Mouse (Mus musculus) embryonic facial prominence, embryonic 14.5 days (tissue): ENCODE measurements around the gene Ampd3. TPM values are rescaled to one million over a fixed set of nuclear protein-coding genes. Genes with fewer than 3 reads are reported as not detected.

Experiments
- ATAC-seq: fragments of 200-750 bp; cut with Nextera tagmentation; 2 replicates; pipeline ENCODE4 v1.8.0; 2017; ENCODE audit warnings: low read depth, moderate number of reproducible peaks, moderate TSS enrichment
- DNase-seq: peaks from one replicate; pipeline ENCODE4 v3.0.0-alpha.2; 2015; ENCODE audit warnings: low spot score
- H3K27ac ChIP-seq: fragments of 300-500 bp; sonication (generic); replicated peaks from 2 replicates; pipeline ENCODE4 v1.5.1; 2014; ENCODE audit warnings: low read depth, mild to moderate bottlenecking, low read length, moderate library complexity
- H3K27me3 ChIP-seq: fragments of 300-500 bp; sonication (generic); replicated peaks from 2 replicates; pipeline ENCODE4 v1.6.1; 2014; ENCODE audit warnings: low read length; ENCODE audit not compliant: control insufficient read depth, insufficient read depth
- H3K36me3 ChIP-seq: fragments of 300-500 bp; sonication (generic); 2 replicates; pipeline ENCODE4 v1.6.1; 2014; ENCODE audit warnings: low read length, mixed read lengths; ENCODE audit not compliant: control insufficient read depth, insufficient read depth
- H3K4me1 ChIP-seq: fragments of 300-500 bp; sonication (generic); 2 replicates; pipeline ENCODE4 v1.6.1; 2014; ENCODE audit warnings: antibody characterized with exemption, low read length; ENCODE audit not compliant: control insufficient read depth, insufficient read depth
- H3K4me2 ChIP-seq: fragments of 300-500 bp; sonication (generic); 2 replicates; pipeline ENCODE4 v1.6.1; 2014; ENCODE audit warnings: low read depth, mild to moderate bottlenecking, low read length, moderate library complexity, mixed read lengths
- H3K4me3 ChIP-seq: fragments of 300-500 bp; sonication (generic); 2 replicates; pipeline ENCODE4 v1.5.1; 2014; ENCODE audit warnings: low read depth, mild to moderate bottlenecking, low read length
- H3K9ac ChIP-seq: fragments of 300-500 bp; sonication (generic); 2 replicates; pipeline ENCODE4 v1.6.1; 2014; ENCODE audit warnings: low read depth, mild to moderate bottlenecking, low read length, moderate library complexity, mixed read lengths
- H3K9me3 ChIP-seq: fragments of 300-500 bp; sonication (generic); 2 replicates; pipeline ENCODE4 v1.6.1; 2016; ENCODE audit warnings: low read length; ENCODE audit not compliant: control insufficient read depth
- WGBS: fragments of 180-500 bp; shearing (Covaris S2); extraction: QIAGEN DNeasy Blood & Tissue Kit; methylation state at CpG from one replicate; pipeline ENCODE4 v1.1.7; 2014; 5-methylcytosine and 5-hydroxymethylcytosine counted together
- microRNA-seq: library from miRNA; unstranded; fragments of <30 nt; microRNA quantifications from one replicate; pipeline ENCODE4, GENCODE M21; 2016; ENCODE audit warnings: borderline number of aligned reads
- polyA plus RNA-seq: library from polyadenylated mRNA; unstranded; fragments of >200 nt; fragmentation: Nextera tagmentation; extraction: Ambion mirVana; gene quantifications from 2 replicates; pipeline ENCODE4 v1.2.1, GENCODE M21; 2014

Ampd3 gene
- polyA plus RNA-seq, 1 experiment from 2014 or later: 7.8 TPM

GRCm38 (mm10) chr7:110855604-110856003 is 87.6 kb downstream of the Ampd3 start:
- Histone ChIP-seq H3K4me2 (no peak overlapping the region), H3K27ac (no peak overlapping the region), H3K36me3 (no peaks in the 10 kb centered on the region), H3K4me1 (no peaks in the 10 kb centered on the region), H3K9ac (no peak overlapping the region), H3K9me3 (no peaks in the 10 kb centered on the region), H3K27me3 (no peaks in the 10 kb centered on the region), H3K4me3 (no peak overlapping the region)
- ATAC-seq (no peak), DNase-seq (no peak)
- 40% methylated on average over 1 of the region's 1 CpGs for WGBS

GRCm38 (mm10) chr7:110860129-110860528 is 92.1 kb downstream of the Ampd3 start:
- H3K27ac ChIP-seq: no peak overlapping the region
- H3K4me2 ChIP-seq: no peak overlapping the region
- H3K36me3 ChIP-seq: no peaks in the 10 kb centered on the region
- DNase-seq (no peak), ATAC-seq (no peak)
- no peak overlapping the region for H3K9ac ChIP-seq
- 58% methylated on average over 5 of the region's 5 CpGs for WGBS
- no peaks in the 10 kb centered on the region for H3K9me3 ChIP-seq
- H3K4me1 ChIP-seq: peaks cover 3% of the 10 kb centered on the region; the same call in 1 of the 2 replicates
- H3K4me3 ChIP-seq: no peak overlapping the region
- no peaks in the 10 kb centered on the region for H3K27me3 ChIP-seq

Small RNAs within 50 kb of the gene (microRNA-seq; reads per million reads assigned to microRNA genes)
- gene Gm47282: not detected

Other genes starting within 250 kb of the Ampd3 start
- gene Sbf2, start 153.3 kb upstream of the Ampd3 start, polyA plus RNA-seq: 24.8 and 24.9 TPM in 2 replicates
- gene Adm, start 140.5 kb upstream of the Ampd3 start, polyA plus RNA-seq: 3.8 TPM in 2 replicates
- 30.1 and 30.2 TPM in 2 replicates for gene Rnf141, start 76.3 kb downstream of the Ampd3 start, polyA plus RNA-seq
- gene Lyve1, start 95.0 kb downstream of the Ampd3 start, polyA plus RNA-seq: 19.5 and 20.1 TPM in 2 replicates
- 1.8 and 3.0 TPM in 2 replicates for gene Mrvi1, start 214.3 kb downstream of the Ampd3 start, polyA plus RNA-seq